Mouse (Mus musculus): ENCODE measurements around the gene Fam151a. TPM values are rescaled to one million over a fixed set of nuclear protein-coding genes. Genes with fewer than 3 reads are reported as not detected.
"Not testable (repeated sequence)": the region's sequence is repeated elsewhere in the genome, so short reads cannot be mapped to it uniquely, and the experiment has no call there.

The Fam151a gene
- total RNA-seq, 2 experiments from 2014 or later = not detected

- not testable (repeated sequence) for ATAC-seq (ENCODE audit: poor library complexity, severe bottlenecking)
Measured at GRCm38 (mm10) chr4:106775767-106776166, 42.1 kb downstream of the Fam151a start.

DNA sequence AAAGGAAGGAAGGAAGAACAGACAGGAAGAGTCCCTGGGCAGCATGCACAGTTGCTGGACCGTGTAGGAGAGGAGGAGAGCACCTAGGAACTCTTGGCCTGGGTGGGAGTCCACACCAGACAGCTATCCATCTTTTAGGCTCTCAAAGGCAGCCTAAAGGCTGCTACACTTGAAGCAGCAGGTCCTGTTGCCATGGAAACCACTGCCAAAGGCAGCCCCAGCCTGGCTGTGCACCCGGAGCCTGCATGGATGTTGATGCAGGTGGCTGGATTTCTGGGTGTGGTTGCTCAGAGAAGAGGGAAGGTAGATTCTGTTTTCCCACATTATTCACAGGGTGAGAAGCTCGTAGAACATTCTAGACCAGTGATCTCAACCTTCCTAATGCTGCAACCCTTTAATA lies 43.3 kb downstream of the Fam151a start:
- ATAC-seq (ENCODE audit: poor library complexity, severe bottlenecking) = no peak

DNA sequence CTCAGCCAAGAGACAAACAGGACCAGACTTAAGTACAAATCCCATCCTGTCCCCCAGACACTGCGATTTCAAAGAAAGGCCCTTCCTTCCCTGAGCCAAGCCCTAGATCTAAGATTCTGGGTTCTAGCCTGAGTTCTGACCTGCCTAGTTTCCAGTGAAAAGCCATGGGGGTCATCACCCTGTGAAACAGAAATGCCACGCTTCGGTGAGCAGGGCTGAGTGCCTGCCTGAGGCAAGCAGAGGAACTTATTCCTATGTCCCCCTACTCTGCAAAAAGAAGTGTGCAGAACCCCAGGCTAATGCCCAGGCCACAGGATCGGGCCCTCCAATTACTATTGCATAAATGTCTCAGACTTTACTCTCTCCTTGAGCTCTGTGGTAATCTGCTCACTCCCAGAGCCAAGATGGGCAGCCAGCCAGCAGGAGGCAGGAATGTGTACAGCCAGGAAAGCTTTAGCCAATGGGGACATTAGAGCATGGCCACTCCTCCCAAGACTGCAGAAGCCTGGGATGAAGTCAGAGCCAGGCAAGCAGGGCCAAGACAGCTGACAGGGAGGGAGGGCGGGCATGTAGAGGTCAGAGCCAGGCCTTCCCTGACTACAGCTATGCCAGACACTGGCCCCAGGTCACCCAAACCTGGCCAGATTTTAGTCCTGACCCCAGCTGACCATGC lies 44.6 kb downstream of the Fam151a start:
- no peak for ATAC-seq (ENCODE audit: poor library complexity, severe bottlenecking)

DNA sequence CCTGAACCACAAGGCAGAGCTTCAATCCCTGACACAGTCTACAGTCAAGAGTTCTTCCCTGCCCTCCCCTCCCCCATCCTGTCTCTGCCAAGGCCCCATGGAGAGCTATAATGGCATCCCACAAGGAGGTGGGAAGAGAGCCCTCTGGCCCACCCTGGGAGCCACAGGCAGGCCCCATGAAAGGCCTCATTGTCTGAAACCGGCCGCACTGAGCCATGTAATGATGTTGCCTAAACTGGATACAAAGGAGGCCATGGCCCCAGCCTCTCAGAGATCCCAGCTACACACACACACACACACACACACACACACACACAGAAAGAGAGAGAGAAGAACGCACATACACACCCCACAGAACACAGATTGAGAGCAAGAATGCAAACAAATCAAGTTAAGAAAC lies 46.4 kb downstream of the Fam151a start:
- ATAC-seq (ENCODE audit: poor library complexity, severe bottlenecking) = no peak

DNA sequence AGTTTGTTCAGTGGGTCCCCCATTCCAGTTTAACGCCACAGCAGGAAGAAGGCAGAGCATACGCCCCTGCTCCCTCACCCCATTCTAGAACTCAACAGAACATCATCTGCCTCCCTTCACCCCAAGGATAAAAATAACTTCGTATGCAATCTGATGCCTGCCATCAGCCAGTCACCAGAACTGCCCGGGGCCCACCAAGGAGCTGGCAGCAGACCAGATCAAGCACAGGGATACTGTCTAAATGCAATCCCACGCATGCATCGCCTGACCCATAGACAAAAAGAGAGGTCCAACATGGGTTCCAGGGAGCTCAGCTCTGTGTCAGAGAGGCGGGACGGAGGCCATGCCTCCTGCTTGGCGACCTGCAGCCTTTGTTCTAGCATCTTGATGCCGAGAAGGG lies 49.4 kb downstream of the Fam151a start:
- ATAC-seq (ENCODE audit: poor library complexity, severe bottlenecking) = no peak

- ATAC-seq (ENCODE audit: poor library complexity, severe bottlenecking) = no peak
Measured at GRCm38 (mm10) chr4:106784806-106785205, 51.1 kb downstream of the Fam151a start.

- no peak for ATAC-seq (ENCODE audit: poor library complexity, severe bottlenecking)
Measured at GRCm38 (mm10) chr4:106785345-106785744, 51.7 kb downstream of the Fam151a start.

DNA sequence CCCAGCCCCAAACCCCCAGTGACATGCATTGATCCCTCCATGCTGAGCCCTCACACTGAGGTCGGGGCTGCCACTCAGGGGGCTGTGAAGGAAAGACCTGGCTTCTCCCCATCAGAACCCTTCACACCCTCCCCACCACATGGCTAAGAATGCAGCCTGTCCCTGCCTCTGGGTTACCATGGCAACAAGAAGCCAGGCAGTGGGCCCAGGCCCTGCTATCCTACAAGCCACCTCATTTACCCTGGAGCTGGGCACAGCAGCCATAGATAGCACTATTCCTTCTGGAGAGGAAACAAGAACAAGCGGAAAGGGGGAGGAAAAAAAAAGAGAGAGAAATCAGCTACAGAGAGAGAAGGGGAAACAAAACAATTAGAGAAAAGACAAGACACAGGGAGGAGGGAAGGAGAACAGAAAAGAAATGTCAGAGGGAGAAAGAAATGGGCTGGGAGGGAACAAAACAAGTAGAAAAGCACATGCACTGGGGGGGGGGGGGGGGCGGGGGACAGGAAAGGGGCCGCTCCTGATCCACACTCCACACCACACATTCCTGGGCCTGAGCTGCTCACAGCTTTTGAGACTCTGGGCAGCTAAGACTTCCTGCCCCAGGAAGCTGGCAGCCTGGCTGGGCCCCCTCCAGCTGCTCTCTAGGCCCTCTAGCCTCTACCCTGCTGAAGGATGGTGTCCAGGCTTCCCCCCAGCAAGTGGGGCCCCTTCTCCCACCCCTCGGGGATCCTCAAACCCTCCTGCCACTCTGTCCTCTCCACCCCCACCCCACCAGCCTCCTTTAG lies 52.3 kb downstream of the Fam151a start:
- ATAC-seq (ENCODE audit: poor library complexity, severe bottlenecking) = no peak

DNA sequence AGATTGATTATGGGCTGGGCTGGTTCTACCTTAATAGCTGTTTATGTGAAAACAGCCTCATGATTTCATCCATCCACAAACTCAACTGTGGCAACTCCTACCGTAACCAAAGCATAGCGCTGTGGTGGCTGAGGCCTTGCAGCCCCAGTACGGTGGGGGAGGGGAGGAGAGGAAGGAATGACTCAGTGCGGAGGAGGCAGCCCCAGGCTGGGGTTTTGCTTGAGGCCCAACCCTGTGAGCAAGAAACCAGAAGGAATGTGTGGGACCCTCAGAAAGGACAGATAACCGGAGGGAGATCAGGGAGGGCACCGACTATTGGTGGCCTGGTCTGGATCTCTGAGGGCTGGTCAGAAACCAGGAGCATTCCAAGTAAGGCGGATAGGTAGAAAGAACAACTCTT lies 54.1 kb downstream of the Fam151a start:
- ATAC-seq (ENCODE audit: poor library complexity, severe bottlenecking) = peak; percentile 53

GRCm38 (mm10) chr4:106788627-106789026 lies 54.9 kb downstream of the Fam151a start:
- no peak for ATAC-seq (ENCODE audit: poor library complexity, severe bottlenecking)

GRCm38 (mm10) chr4:106789705-106790104 lies 56.0 kb downstream of the Fam151a start:
- no peak for ATAC-seq (ENCODE audit: poor library complexity, severe bottlenecking)

- ATAC-seq (ENCODE audit: poor library complexity, severe bottlenecking) = not testable (repeated sequence)
Measured at GRCm38 (mm10) chr4:106790218-106790617, 56.5 kb downstream of the Fam151a start.

DNA sequence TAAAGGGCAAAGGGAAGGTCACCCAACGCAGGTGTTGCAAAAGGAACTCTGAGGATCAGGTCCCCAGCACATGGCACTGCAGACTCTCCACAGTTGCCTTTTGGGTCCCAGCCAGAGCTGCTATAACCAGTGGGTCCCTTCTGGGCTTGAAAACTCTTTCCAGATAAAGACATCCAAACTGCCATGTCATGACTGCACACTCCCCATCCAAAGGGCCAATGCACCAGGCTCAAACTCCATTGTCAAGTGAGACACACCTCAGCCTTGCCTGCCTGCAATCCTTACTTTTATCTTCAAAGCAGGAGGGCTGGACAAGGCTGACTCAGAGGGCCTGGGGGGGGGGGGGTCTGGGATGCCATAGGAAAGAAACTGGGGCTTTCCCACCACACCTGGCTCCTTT lies 57.2 kb downstream of the Fam151a start:
- no peak for ATAC-seq (ENCODE audit: poor library complexity, severe bottlenecking)

GRCm38 (mm10) chr4:106792276-106792675 lies 58.6 kb downstream of the Fam151a start:
- ATAC-seq (ENCODE audit: poor library complexity, severe bottlenecking) = no peak

GRCm38 (mm10) chr4:106793826-106794225 lies 60.1 kb downstream of the Fam151a start:
- ATAC-seq (ENCODE audit: poor library complexity, severe bottlenecking) = not testable (repeated sequence)

GRCm38 (mm10) chr4:106794247-106794646 lies 60.6 kb downstream of the Fam151a start:
- peak; percentile 86 for ATAC-seq (ENCODE audit: poor library complexity, severe bottlenecking)

GRCm38 (mm10) chr4:106795289-106795688 lies 61.6 kb downstream of the Fam151a start:
- ATAC-seq (ENCODE audit: poor library complexity, severe bottlenecking) = no peak

Other genes starting within 250 kb of the Fam151a start
- not detected in 2 replicates for gene Bsnd, start 241.6 kb upstream of the Fam151a start, total RNA-seq (2015)
- gene Bsnd, start 241.6 kb upstream of the Fam151a start, total RNA-seq (2017) = not detected in 2 replicates
- 6.2 and 7.6 TPM in 2 replicates for gene Dhcr24, start 172.9 kb upstream of the Fam151a start, total RNA-seq (2015)
- gene Dhcr24, start 172.9 kb upstream of the Fam151a start, total RNA-seq (2017) = 5.4 and 5.7 TPM in 2 replicates
- not detected in 2 replicates for gene Lexm, start 116.6 kb upstream of the Fam151a start, total RNA-seq (2015)
- gene Lexm, start 116.6 kb upstream of the Fam151a start, total RNA-seq (2017) = not detected in 2 replicates
- gene Ttc22, start 111.5 kb upstream of the Fam151a start, total RNA-seq (2015) = not detected in 2 replicates
- not detected in 2 replicates for gene Ttc22, start 111.5 kb upstream of the Fam151a start, total RNA-seq (2017)
- gene Pars2, start 82.8 kb upstream of the Fam151a start, total RNA-seq (2015) = 3.6 and 4.1 TPM in 2 replicates
- 3.6 and 5.3 TPM in 2 replicates for gene Pars2, start 82.8 kb upstream of the Fam151a start, total RNA-seq (2017)
- 18.2 and 24.0 TPM in 2 replicates for gene Ttc4, start 54.9 kb upstream of the Fam151a start, total RNA-seq (2015)
- 21.9 and 24.3 TPM in 2 replicates for gene Ttc4, start 54.9 kb upstream of the Fam151a start, total RNA-seq (2017)
- 0.13 TPM in 1 of 2 replicates, not detected in the other for gene Mroh7, start 3.0 kb upstream of the Fam151a start, total RNA-seq (2015)
- gene Mroh7, start 3.0 kb upstream of the Fam151a start, total RNA-seq (2017) = not detected in 2 replicates
- 10.6 and 11.9 TPM in 2 replicates for gene Acot11, start 71.1 kb downstream of the Fam151a start, total RNA-seq (2015)
- gene Acot11, start 71.1 kb downstream of the Fam151a start, total RNA-seq (2017) = 9.6 and 10.9 TPM in 2 replicates
- gene Ssbp3, start 176.8 kb downstream of the Fam151a start, total RNA-seq (2015) = 26.2 and 27.6 TPM in 2 replicates
- 21.6 and 23.9 TPM in 2 replicates for gene Ssbp3, start 176.8 kb downstream of the Fam151a start, total RNA-seq (2017)